Mouse (Mus musculus) A20 (cell line): Measurements from ENCODE around the gene Atp7b.

Experiments used
- DNase-seq: peaks from one replicate; pipeline ENCODE4 v3.0.0-alpha.2; 2011; ENCODE audit warnings: low read depth, low spot score

Atp7b gene

GRCm38 (mm10) chr8:22025241-22025640 is 34.9 kb downstream of the Atp7b start:
- DNase-seq: no peak

DNA sequence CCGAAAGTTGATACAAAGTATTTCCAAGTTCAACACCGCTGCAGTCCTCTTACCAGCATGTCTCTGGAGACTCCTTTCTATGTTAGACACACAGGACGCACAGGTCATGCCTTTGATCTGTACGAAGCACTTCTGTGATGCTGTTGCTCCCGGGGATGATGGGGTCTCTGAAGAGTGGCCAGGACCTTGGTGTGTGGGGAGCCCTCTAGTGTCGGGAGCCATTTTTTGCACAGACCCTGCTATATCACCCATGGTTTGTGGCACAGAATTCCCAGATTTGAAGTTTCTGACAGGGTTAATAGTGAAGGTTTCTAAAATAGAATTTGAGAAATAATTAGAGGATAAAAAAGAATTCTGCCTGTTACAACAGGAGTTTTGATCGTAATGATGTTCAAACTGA is 37.9 kb downstream of the Atp7b start:
- no peak for DNase-seq

GRCm38 (mm10) chr8:22019498-22019897 is 40.6 kb downstream of the Atp7b start:
- no peak for DNase-seq

DNA sequence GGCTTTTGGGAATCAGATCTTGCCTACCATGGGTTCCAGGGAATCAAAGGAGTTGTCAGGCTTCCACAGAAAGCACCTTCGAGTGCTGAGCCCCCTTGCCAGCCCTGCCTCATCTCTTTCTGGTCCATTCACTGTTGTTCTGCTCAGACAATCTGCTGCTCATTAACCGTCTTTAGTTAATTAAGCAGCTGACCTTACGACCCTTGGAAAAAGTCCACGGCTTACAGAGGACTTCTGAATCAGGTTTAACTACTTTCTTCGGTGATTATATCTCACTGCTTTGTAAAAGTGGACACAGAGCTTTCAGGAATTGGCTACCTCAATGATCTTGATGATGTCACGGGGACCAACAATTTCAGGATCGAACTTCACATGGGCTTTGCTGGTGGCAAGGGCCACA is 42.4 kb downstream of the Atp7b start:
- no peak for DNase-seq

- DNase-seq: peak; percentile 66
Observed at GRCm38 (mm10) chr8:22013034-22013707, 46.9 kb downstream of the Atp7b start.

GRCm38 (mm10) chr8:22009403-22009802 is 50.7 kb downstream of the Atp7b start:
- DNase-seq: no peak

GRCm38 (mm10) chr8:22006423-22006822 is 53.7 kb downstream of the Atp7b start:
- DNase-seq: peak; percentile 56

DNA sequence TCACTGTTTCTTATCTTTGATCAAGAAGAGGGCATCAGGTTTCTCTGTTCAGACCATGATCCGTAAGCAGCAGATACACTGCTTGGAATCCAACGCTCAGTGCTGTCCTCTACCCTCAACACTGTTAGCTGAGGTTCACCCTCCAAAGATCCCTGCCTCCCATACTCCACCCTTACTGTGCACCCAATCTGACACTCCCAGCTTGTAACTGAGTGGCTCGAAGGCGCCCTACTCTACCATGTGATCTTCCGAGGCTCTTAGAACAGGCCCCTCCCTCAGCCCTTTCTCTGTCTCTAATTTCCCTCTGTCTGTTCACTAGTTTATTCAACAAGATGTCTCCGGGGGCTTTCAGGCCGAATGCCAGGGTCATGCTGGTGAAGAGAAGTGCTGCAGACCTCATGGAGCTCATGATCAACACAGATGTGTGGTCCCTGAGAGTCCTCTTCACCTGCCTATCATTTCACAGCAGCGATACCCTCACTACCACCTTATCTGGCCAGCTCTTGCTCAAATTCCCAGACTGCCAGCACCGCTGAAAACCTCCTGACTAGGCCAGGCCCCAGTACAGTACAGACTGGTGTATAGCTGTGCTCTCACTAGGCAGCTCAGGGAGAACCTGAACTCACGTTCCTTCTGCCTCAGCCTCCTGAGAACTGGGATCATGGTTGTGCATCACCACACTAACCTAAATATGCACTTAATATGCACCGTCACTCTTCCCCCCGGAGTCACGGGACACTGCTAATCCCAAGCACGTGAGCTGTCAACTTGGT is 55.2 kb downstream of the Atp7b start:
- no peak for DNase-seq

GRCm38 (mm10) chr8:21995181-21995580 is 64.9 kb downstream of the Atp7b start:
- DNase-seq: no peak

DNA sequence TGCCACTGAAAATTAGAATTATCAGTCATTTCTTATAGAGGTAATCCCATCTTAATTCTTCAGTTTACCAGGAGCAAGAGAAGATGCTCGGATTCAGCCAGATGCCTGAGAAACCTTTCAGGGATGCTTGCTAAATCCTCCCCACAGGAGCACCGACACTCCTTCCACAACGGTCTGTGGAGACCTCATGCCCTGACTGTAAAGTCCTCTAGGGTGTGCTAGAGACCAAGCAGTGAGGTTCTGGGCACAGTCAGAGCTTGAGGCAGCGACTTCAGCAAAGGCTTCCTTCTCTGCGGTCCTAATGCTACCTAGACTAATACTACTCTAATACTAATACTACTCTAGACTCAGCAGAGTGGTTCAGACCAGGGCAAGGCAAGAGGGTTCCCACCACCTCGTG is 67.9 kb downstream of the Atp7b start:
- peak; percentile 47 for DNase-seq

GRCm38 (mm10) chr8:21981664-21982337 is 78.3 kb downstream of the Atp7b start:
- DNase-seq: peak; percentile 13

DNA sequence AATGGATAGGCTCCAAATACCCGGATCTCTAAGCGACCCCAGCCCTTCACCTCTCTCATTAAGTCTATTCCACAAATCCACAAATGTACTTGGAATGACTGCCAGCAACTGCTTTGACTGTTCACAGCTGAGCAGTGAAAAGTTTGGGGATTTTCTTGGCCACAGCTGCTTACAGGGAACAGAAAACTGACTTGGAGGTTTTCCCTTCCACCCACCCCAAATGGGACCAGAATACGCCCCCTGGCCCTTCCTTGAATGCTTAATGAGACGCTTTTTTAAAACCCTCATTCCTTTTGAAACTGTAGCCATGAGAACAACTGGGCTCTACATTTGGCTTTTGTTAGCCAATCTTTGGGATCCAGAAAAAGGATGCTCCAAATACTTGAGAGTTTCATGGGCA is 81.9 kb downstream of the Atp7b start:
- DNase-seq: no peak

- no peak for DNase-seq
Observed at GRCm38 (mm10) chr8:21969475-21969874, 90.6 kb downstream of the Atp7b start, which contains the start of gene Ccdc70. TSS of gene Ccdc70 (plus strand) at chr8:21969775.

DNA sequence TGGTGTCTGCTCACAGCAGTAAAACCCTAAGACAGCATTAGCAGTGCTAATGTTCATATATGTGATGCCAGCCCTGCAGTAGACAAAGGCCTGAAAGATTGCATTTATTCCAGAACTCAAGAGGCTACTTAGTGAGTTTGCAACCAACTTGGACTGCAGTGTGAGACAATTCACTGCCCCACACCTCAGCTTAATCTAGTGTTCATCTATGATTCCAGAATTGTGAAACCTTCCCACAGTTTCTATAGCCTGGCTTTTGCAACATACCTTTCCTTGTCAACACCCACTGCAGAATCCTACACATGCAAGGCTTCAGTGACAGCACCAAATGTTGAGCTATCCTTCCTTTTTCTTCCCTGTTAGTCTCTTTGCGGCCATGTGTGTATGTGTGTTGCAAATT is 93.5 kb downstream of the Atp7b start:
- no peak for DNase-seq

- no peak for DNase-seq
Observed at GRCm38 (mm10) chr8:21958414-21958813, 101.7 kb downstream of the Atp7b start, which contains the start of gene Fam90a1a. TSS of gene Fam90a1a (plus strand) at chr8:21958714.

GRCm38 (mm10) chr8:21956336-21956735 is 103.8 kb downstream of the Atp7b start:
- no peak for DNase-seq

GRCm38 (mm10) chr8:21955321-21955720 is 104.8 kb downstream of the Atp7b start:
- peak; percentile 51 for DNase-seq

DNA sequence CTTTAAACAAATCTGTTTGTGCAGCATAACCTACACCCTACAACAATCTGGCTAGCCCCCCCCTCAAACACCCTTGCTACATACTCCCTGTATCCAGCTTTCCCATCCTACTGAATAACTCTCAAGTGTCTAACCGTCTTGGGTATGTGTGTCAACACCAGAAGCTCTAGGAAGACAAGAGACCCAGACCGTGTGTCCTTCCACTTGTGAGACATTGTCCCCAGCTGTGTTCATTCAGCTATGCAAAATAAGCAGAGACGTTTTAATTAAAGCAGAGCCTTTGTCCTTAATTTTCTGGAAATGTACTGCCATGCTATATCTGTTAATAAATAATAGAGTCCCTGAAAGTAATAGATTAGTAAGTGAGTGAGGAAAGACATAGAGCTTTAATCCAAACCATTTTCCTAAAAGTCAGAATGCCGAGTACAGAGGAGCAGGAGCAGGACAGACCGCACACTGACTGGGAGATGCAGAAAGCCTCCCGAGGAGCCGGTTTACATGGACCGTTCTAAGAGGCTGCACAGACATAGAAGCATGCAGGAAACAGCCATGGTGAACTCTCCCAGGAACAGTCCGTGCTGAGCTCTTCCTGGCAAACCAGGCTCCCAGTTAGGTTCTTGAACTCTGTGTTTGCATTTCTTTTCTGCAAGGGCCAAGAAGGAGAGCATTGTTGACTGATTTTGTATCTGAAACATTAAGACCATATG is 112.6 kb downstream of the Atp7b start:
- DNase-seq: no peak

- no peak for DNase-seq
Observed at GRCm38 (mm10) chr8:21946462-21946861, 113.6 kb downstream of the Atp7b start, which contains the start of gene Defb13. TSS of gene Defb13 (plus strand) at chr8:21946762.
